Mouse (Mus musculus) C2C12 (cell line): ENCODE data around the gene Gm16485. TPM values are rescaled to one million over a fixed set of nuclear protein-coding genes. Genes with fewer than 3 reads are reported as not detected.

Source experiments
- H3K27me3 ChIP-seq: one replicate; pipeline ENCODE4 v1.6.1; 2011; ENCODE audit not compliant: control insufficient read depth, insufficient read depth, insufficient read length
- H3K36me3 ChIP-seq: one replicate; pipeline ENCODE4 v1.6.1; 2011; ENCODE audit not compliant: control insufficient read depth, insufficient read depth
- H3K4me3 ChIP-seq: one replicate; pipeline ENCODE4 v1.5.1; 2011; ENCODE audit warnings: mild to moderate bottlenecking, control low read depth; ENCODE audit not compliant: poor library complexity, insufficient read depth, severe bottlenecking
- H3K79me2 ChIP-seq: one replicate; pipeline ENCODE4 v1.6.1; 2011; ENCODE audit not compliant: control insufficient read depth, insufficient read depth
- H3K79me3 ChIP-seq: one replicate; pipeline ENCODE4 v1.6.1; 2011; ENCODE audit warnings: low read depth, control low read depth
- H3ac ChIP-seq: one replicate; pipeline ENCODE3; 2011; ENCODE audit warnings: low read depth; ENCODE audit not compliant: control insufficient read depth, insufficient read length
- CEBPB ChIP-seq: IDR thresholded peaks from one replicate; pipeline ENCODE4 v1.6.1; 2011; ENCODE audit warnings: low read depth, mild to moderate bottlenecking, control low read depth, moderate library complexity
- CTCF ChIP-seq: IDR thresholded peaks from one replicate; pipeline ENCODE4 v1.5.1; 2011; ENCODE audit not compliant: control insufficient read depth, insufficient read depth, insufficient read length
- FOSL1 ChIP-seq: IDR thresholded peaks from one replicate; pipeline ENCODE4 v1.8.0; 2011; ENCODE audit warnings: mild to moderate bottlenecking, low read length; ENCODE audit not compliant: poor library complexity, insufficient read depth, severe bottlenecking
- MAX ChIP-seq: IDR thresholded peaks from one replicate; pipeline ENCODE4 v1.6.1; 2011; ENCODE audit warnings: mild to moderate bottlenecking, control low read depth
- MYOD1 ChIP-seq: IDR thresholded peaks from one replicate; pipeline ENCODE4 v1.6.1; 2011; ENCODE audit warnings: low read depth; ENCODE audit not compliant: control insufficient read depth, insufficient read length
- MYOG ChIP-seq: IDR thresholded peaks from one replicate; pipeline ENCODE4 v1.6.1; 2011; ENCODE audit not compliant: control insufficient read depth, insufficient read length; ENCODE audit errors: extremely low read depth
- USF1 ChIP-seq: IDR thresholded peaks from one replicate; pipeline ENCODE4 v1.6.1; 2011; ENCODE audit warnings: low read depth, mild to moderate bottlenecking, control low read depth, moderate library complexity
- polyA plus RNA-seq: library from polyadenylated mRNA; unstranded; fragments of >200 nt; fragmentation: generic; extraction: Trizol; gene quantifications from one replicate; pipeline ENCODE4 v1.2.1, GENCODE M21; 2012; ENCODE audit warnings: missing spikeins

The Gm16485 gene
- polyA plus RNA-seq, 1 experiment = not detected

GRCm38 (mm10) chr9:8977775-8978174 is 6.2 kb downstream of the Gm16485 start:
- H3K79me2 ChIP-seq = no peaks in the 10 kb centered on the region
- no peak overlapping the region for H3ac ChIP-seq
- no peaks in the 10 kb centered on the region for H3K79me3 ChIP-seq
- no peak for TF ChIP-seq MYOD1
- TF ChIP-seq CTCF = no peak
- no peak for TF ChIP-seq USF1
- TF ChIP-seq FOSL1 = no peak
- no peak for TF ChIP-seq MYOG
- TF ChIP-seq MAX = no peak
- TF ChIP-seq CEBPB = no peak
- H3K36me3 ChIP-seq = no peaks in the 10 kb centered on the region
- no peak overlapping the region for H3K4me3 ChIP-seq
- no peaks in the 10 kb centered on the region for H3K27me3 ChIP-seq

GRCm38 (mm10) chr9:8982315-8982714 is 10.7 kb downstream of the Gm16485 start:
- H3K36me3 ChIP-seq = no peaks in the 10 kb centered on the region
- no peaks in the 10 kb centered on the region for H3K79me3 ChIP-seq
- no peak overlapping the region for H3K4me3 ChIP-seq
- no peaks in the 10 kb centered on the region for H3K27me3 ChIP-seq
- TF ChIP-seq CTCF (no peak), CEBPB (no peak), MYOG (no peak), USF1 (no peak)
- H3K79me2 ChIP-seq = no peaks in the 10 kb centered on the region
- H3ac ChIP-seq = no peak overlapping the region

GRCm38 (mm10) chr9:8996494-8996893 is 24.9 kb downstream of the Gm16485 start:
- Histone ChIP-seq H3K4me3 (no peak overlapping the region), H3K27me3 (no peaks in the 10 kb centered on the region), H3K79me3 (no peaks in the 10 kb centered on the region), H3K36me3 (peaks cover 20% of the 10 kb centered on the region), H3ac (no peak overlapping the region), H3K79me2 (no peaks in the 10 kb centered on the region)
- TF ChIP-seq MYOG (no peak), MAX (no peak), MYOD1 (no peak), CTCF (no peak), CEBPB (no peak), FOSL1 (no peak), USF1 (no peak)

DNA sequence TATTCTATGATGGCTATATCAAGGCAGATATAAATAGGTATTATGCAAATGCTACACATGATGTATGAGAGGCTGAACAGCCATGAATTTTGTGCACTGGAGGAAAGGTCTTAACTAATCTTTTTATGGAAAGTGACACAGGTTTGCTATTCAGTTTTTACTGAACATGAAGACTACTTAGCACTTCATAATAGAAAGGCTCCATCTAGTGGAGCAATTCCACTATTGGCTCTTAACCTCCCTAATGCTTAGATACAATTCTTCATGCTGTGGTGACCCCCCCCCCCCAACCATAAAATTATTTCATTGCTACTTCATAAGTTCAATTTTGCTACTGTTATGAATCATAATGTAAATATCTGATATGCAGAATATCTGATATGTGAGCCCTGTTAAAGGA is 29.6 kb downstream of the Gm16485 start:
- H3K79me2 ChIP-seq = no peaks in the 10 kb centered on the region
- H3K27me3 ChIP-seq = no peaks in the 10 kb centered on the region
- no peak overlapping the region for H3K4me3 ChIP-seq
- no peak overlapping the region for H3ac ChIP-seq
- no peaks in the 10 kb centered on the region for H3K79me3 ChIP-seq
- peaks cover 30% of the 10 kb centered on the region for H3K36me3 ChIP-seq
- TF ChIP-seq MAX = no peak

- Histone ChIP-seq H3ac (no peak overlapping the region), H3K79me2 (no peaks in the 10 kb centered on the region), H3K4me3 (no peak overlapping the region), H3K27me3 (no peaks in the 10 kb centered on the region), H3K36me3 (peaks cover 22% of the 10 kb centered on the region), H3K79me3 (no peaks in the 10 kb centered on the region)
- TF ChIP-seq FOSL1 (no peak), MYOG (no peak), MYOD1 (no peak), CTCF (no peak)
These were observed 43.5 kb downstream of the Gm16485 start for GRCm38 (mm10) chr9:9015108-9015507.

Other genes starting within 250 kb of the Gm16485 start
- not detected for gene Pgr, start 72.0 kb upstream of the Gm16485 start, polyA plus RNA-seq